Mouse (Mus musculus): ENCODE measurements around the gene Eps8l1. TPM values are rescaled to one million over a fixed set of nuclear protein-coding genes. Genes with fewer than 3 reads are reported as not detected.

Gene Eps8l1
- polyA plus RNA-seq, 1 experiment from 2014 or later = 11.4 TPM

DNA sequence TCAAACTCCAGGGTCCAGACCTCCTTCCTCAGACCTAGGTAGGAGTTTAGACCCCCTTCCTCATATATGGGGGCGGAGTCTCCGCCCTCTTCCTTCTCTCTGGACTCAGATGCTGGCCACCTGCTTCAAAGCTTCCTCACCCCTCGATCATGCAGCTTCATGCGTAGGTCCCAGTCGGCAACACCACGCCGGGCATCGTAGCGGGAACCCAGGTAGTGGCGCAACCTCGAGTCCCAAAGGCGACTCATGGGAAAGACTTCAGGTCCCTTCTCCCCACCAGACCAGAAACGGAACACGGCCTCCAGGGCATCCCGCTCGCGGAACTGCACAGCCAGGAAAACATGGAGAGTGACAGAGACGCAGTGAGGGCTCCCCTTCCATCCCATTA is 66.8 kb downstream of the Eps8l1 start:
- Histone ChIP-seq H3K27ac (no peak overlapping the region), H3K9ac (no peak overlapping the region), H3K4me2 (peak overlapping the region; percentile 66), H3K27me3 (0 out of 2 replicates have a peak, but pooled peaks cover 4% of the 10 kb centered on the region), H3K36me3 (no peaks in the 10 kb centered on the region), H3K4me3 (peak overlapping the region; percentile 40), H3K9me3 (no peaks in the 10 kb centered on the region), H3K4me1 (peaks cover 26% of the 10 kb centered on the region)
- no peak for ATAC-seq (ENCODE audit: insufficient number of reproducible peaks, low FRiP score, low TSS enrichment, low read depth)
- 50% methylated on average over 18 of the region's 18 CpGs for WGBS

Small RNAs within 50 kb of the gene (microRNA-seq; reads per million reads assigned to microRNA genes)
- gene Gm24605 = not detected

Other genes starting within 250 kb of the Eps8l1 start
- gene Lilra5, start 222.9 kb upstream of the Eps8l1 start, polyA plus RNA-seq (2015; fragmentation: Nextera tagmentation; extraction: Ambion mirVana) = 0.06 TPM in 1 of 2 replicates, not detected in the other
- gene Ncr1, start 123.0 kb upstream of the Eps8l1 start, polyA plus RNA-seq (2015; fragmentation: Nextera tagmentation; extraction: Ambion mirVana) = not detected in 2 replicates
- 0.12 TPM in 1 of 2 replicates, not detected in the other for gene Gp6, start 62.9 kb upstream of the Eps8l1 start, polyA plus RNA-seq (2015; fragmentation: Nextera tagmentation; extraction: Ambion mirVana)
- gene Rdh13, start 15.0 kb upstream of the Eps8l1 start, polyA plus RNA-seq (2015; fragmentation: Nextera tagmentation; extraction: Ambion mirVana) = 25.4 and 25.6 TPM in 2 replicates
- gene Ppp1r12c, start 41.0 kb downstream of the Eps8l1 start, polyA plus RNA-seq (2015; fragmentation: Nextera tagmentation; extraction: Ambion mirVana) = 35.9 and 46.8 TPM in 2 replicates
- gene Tnnt1, start 55.7 kb downstream of the Eps8l1 start, polyA plus RNA-seq (2015; fragmentation: Nextera tagmentation; extraction: Ambion mirVana) = 229 and 541 TPM in 2 replicates
- 4.7 and 5.2 TPM in 2 replicates for gene Tnni3, start 63.6 kb downstream of the Eps8l1 start, polyA plus RNA-seq (2015; fragmentation: Nextera tagmentation; extraction: Ambion mirVana)
- gene Dnaaf3, start 71.8 kb downstream of the Eps8l1 start, polyA plus RNA-seq (2015; fragmentation: Nextera tagmentation; extraction: Ambion mirVana) = 1.8 and 3.0 TPM in 2 replicates
- 3.8 and 4.7 TPM in 2 replicates for gene Syt5, start 86.9 kb downstream of the Eps8l1 start, polyA plus RNA-seq (2015; fragmentation: Nextera tagmentation; extraction: Ambion mirVana)
- not detected in 2 replicates for gene Ptprh, start 143.4 kb downstream of the Eps8l1 start, polyA plus RNA-seq (2015; fragmentation: Nextera tagmentation; extraction: Ambion mirVana)
- gene Tmem86b, start 170.7 kb downstream of the Eps8l1 start, polyA plus RNA-seq (2015; fragmentation: Nextera tagmentation; extraction: Ambion mirVana) = 0.52 and 0.99 TPM in 2 replicates
- gene Ppp6r1, start 198.3 kb downstream of the Eps8l1 start, polyA plus RNA-seq (2015; fragmentation: Nextera tagmentation; extraction: Ambion mirVana) = 6.4 and 7.0 TPM in 2 replicates
- gene Hspbp1, start 224.4 kb downstream of the Eps8l1 start, polyA plus RNA-seq (2015; fragmentation: Nextera tagmentation; extraction: Ambion mirVana) = 81.3 and 85.8 TPM in 2 replicates
- 1.00 and 1.2 TPM in 2 replicates for gene Brsk1, start 229.9 kb downstream of the Eps8l1 start, polyA plus RNA-seq (2015; fragmentation: Nextera tagmentation; extraction: Ambion mirVana)